Mouse (Mus musculus) testis, postnatal 14 days (tissue): ENCODE data around the gene Ccdc146.
A peak's percentile ranks its signal among the peaks of the same experiment; 100 is the strongest.

Source experiments
- DNase-seq: peaks from one replicate; pipeline ENCODE4 v3.0.0; 2021; ENCODE audit warnings: low spot score

Ccdc146 gene

DNA sequence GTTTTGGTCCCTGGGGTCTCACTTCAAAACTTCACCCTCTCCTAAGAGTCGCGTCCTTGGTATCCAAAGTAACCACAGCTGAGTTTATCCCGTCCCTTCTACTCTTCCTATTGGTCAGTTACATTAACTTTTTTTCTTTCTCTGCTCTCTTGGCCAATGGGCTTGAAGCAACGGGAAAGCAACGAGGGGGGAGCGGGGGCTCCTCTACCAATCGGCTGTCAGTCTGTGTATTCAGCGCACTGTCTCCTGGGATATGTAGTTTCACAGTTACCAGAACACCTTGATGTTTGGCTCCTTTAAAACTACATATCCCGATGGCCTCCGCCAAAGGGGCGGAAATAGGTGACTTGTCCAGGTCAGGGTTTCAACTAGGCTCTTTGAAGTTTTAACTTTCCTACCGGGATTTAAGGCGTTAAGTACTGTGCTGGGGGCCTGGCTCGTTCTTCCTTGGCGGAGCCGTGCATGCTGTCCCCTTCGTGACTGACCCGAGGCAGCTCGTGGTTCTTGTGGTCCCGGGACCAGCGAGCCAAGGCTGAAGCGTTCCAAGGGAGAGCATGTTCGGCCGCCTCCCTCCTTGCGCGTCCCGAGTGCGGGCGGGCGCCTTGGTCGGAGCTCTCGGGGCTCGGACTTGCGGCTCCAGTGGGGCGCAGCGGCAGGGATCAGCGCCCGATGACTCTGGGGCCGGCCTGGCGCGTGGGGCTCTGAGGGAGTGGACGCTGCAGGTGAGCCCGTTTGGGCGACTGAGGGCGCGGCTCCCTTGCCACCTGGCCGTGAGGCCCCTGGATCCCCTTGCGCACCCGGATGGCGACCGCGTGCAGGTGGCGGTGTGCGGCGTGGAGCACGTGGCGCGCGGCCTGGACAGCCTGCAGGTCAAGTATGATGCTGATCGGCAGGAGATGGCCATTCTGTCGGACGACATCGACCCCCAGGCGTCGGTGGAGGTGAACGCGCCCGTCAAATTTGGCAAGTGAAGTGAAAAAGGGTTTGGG, at the start of gene Ccdc146, which contains the start of gene Fam185a:
TSS of gene Ccdc146 (minus strand) at position 64 of the 989 bp plus-strand sequence.
TSS of gene Fam185a (plus strand) at position 345 of the 989 bp plus-strand sequence.
- peak; percentile 96 for DNase-seq

DNA sequence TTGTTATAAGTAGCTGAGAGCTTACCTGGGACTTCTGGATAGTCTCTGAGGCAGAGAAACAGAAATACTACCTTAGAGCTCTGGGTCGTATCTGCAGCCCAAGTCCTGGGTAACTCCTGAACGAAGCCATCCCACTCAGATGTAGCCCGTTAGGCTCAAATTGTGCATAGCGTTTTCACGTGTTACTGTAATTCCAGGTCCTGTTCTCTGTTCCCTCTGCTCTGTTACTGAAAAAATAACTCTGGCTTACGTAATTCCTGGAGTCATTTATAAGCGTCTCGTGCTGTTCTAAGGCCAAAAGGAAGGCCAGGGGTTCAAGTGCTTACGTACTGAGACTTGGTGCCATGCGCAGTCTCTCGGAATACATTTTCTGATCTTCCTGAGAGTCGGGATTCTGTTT, 43.6 kb upstream of the Ccdc146 start:
- DNase-seq, result no peak

DNA sequence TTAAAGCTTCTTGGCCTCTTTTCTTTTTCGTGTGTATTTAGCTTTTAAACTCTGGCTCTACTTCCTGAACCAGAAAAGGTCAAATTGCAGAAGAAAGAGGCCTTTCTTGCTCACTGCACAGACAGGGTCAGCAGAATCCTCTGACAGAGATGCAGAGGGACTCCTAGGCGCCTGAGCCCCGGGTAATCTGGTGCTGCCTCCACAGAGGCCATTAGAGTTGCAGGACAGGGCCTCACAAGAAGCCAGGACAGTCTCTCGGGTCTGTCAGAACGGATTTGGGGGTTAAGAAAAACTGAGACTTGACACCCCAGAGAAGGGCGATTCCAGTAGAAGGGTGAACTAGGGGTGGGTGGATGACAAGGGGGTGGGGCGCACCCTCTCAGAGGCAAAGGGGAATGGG, 42.9 kb upstream of the Ccdc146 start:
- no peak for DNase-seq

DNA sequence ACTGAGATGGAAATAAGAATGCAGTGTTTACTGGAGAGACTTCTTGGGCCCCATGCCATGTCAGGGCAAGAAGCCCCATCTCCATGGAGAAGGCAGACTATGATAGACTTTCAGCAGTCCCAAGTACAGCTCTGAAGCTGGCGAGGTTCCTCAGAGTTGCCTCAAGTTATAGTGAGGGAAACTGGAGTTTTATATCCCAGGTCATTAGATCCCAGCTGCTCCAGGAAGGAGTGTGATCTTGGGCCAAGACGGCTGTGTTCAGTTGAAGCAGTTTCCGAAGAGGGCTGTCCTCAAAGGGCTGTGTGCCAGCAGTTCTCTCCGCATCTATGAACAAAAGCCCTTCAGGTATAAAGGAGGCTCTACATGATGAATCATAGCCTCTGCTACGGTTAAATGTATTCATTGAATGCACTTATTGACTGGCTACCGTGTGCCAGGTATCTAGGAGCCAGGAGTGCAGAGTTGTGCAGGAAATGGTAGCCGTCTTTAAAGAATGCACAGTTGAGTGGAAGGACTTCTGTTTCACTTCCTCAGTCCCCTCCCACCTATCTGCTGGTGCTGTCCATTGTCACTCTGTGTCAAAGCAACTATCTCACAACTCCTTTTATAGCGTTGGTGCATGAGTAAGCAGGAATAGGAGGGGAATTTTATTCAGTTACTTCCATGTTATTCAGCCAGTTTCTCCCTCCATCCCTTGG, 16.5 kb upstream of the Ccdc146 start:
- DNase-seq, result no peak

DNA sequence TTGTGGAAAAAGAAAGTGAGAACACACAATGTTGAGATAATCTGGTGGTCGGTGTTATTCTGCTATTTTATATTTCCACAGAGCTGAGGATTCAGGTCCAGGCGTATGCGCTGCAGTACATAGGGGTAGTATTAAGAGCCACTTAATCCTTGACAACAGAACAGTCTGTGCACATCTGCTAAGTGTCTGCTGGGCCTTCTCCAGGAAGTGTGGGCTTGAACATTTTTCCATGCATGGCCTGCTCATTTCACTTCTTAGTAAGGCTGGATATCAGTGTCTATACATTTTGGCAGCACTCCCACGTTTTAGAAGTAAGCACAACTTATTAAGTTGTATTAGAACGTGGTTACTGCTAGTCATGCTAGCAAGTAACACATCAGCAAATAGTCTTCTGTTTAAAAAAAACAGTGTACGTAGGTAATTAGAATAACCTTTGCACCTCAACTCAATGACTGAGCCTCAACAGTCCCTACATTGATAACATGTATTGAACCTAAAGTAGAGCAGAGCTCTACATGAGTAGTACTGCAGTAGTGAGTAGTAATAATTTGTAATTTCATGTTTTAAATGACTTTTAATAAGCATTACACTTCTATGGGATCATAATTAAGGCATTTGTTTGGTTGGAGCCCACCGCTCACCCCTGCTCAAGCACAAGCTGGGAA, 15.1 kb upstream of the Ccdc146 start:
- DNase-seq, result no peak

DNA sequence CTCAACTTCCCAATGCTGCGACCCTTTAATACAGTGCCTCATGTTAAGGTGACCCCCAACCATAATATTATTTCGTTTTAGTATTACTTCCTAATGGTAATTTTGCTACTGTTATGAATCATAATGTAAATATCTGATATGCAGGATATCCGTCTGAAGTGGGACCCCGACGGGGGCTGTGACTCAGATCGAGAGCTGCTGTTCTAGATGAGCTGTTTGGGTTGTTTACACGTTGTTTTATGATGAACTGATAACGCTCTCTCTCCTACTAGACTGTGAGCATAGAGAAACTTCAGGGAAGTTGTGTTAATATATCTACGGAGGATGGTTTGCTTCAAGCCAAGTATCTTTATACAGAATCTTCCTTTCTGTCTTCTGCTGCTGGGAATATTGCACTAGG, 14.0 kb upstream of the Ccdc146 start:
- DNase-seq, result no peak

DNA sequence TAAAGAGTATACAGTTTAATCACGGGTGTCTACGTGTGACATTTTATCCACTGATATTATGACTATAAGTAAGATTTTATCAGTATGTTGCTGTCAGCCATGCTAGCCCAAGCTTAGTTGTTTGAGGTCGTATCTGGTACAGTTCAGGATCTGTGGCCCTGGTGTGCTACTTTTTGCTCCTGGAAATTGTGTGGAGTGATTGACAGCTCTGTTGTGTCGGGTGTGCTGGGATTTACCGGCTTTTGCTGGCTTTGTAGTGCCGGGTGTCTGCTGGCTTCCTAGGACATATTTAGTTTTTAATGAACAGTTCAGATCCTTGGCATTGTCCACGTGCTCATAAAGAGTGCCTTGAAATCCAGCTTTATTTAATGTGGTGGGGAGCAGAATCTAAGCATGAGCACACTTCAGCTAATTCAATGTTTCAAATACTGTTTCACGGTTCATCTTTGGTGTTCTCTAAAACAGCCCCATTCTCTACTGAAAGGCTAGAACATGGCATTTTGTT, 12.0 kb upstream of the Ccdc146 start:
- no peak for DNase-seq

DNA sequence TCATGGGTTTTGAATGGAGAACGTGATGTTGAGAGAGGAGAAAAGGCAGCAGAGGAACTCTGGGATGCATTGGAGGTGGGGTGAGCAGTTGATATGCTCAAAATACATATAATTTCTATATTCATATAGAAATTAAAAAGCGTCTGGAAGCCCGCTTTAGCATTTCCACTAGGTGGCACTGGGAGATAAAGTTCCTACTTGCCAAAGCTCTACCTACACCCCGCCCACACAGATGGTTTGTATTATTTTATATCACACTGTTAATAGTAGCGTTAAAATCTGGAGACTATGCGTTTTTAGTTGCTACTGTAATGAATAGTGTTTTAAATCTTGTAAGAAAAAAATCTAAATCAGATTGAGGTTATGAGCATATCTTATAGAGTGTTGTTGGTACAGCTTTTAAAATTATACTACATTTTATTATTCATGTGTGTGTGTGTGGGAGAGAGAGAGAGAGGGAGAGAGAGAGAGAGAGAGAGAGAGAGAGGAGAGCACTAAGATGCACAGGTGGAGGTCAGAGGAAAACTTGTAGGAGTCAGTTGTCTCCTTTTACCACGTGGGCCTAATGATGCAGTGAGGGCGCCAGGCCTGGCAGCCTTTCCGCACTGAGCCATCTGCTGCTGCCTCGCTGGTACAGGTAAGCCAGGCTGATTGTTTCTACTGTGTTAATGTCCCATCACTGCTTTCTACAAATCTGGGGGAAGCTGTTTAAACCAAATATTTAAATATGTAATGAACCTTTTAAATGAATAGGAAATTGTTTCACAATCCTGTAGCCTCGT, 9.9 kb upstream of the Ccdc146 start:
- DNase-seq, result no peak

DNA sequence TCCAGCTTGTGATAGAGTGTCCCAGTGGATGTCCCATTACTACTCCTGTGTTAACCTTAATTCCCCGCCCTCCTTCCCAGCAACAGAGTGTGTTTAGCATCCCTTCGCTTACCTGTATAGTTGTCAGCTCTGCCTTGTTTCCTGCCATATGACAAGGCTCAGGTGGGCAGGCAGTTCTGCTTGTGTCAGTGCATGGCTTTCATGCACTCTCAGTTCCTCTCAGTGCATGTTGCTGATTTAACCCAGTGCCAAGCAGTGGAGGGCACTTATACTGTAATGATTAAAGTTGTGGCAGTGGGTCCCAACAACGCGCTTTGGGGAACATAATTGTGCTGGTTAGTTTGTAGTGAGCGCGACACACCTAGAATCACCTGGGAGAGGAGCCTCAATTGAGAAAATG, 2.2 kb upstream of the Ccdc146 start:
- no peak for DNase-seq

DNA sequence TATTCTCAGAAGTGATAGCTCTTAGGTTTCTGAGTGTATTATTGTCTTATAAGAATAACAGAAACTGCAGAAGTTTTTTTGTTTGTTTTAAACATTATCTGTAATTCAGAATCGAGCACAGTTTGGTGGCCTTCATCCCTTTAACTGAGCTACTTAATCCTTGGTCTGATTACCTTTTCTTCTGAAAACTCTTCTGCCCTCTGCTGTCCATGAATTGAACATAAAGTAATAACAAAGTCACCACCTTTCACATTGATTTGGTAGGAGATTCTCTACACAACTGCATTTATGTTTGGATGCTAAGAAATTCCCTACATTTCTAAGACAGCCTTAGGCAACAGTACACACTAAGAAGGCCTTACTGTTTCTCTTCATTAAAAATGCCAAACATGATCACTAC, 3.9 kb downstream of the Ccdc146 start:
- DNase-seq, result no peak

DNA sequence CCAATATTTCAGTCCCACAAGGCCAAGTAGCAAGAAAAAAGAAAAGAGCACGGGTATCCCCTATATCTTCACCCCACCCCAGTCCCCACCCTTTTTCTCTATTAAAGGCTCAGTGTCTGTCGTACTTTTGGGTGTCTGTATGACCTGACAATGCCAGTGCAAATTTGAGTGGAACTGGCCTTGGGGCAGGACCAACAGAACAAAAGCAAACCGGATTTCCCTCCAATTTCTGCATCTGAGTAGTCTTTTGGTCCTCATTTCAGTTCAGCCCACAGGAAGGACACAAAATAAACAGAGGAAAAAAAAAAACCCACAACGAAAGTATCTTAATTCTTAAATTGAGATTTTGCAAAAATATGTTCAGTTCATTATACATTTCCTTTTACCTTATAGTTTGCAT, 5.9 kb downstream of the Ccdc146 start:
- no peak for DNase-seq

DNA sequence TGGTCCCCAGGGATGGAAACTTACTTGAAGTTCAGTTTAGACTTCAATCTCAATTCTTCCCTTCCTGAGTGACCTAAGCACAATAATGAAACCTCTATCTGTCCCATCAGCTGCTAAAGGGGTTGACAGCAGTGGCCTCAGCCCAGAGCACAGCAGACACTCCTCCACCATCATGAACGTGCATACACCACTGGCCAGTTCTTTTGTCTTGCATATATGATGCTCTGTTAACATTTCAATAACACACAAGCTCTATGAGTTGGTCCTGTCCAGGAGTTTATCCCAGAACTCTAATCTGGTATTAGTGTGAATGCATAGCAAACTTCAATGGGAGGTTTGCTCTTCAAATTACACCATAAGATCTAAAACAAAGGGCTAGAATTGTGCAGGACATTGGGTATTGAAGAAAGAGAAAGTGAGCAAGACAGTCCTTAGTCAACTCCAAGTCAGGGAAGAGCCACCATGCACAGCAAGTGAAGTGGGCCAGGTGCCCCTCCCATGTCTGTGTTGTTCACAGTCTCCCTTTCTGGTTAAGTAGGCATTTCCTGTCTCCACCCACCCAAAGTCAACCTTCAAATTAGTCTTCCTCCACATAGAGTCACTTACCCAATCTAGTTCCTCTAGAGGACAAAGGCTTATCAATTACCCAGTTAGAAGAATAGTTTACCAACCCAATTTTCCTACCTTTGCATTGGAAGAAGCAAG, 10.2 kb downstream of the Ccdc146 start:
- DNase-seq, result no peak

DNA sequence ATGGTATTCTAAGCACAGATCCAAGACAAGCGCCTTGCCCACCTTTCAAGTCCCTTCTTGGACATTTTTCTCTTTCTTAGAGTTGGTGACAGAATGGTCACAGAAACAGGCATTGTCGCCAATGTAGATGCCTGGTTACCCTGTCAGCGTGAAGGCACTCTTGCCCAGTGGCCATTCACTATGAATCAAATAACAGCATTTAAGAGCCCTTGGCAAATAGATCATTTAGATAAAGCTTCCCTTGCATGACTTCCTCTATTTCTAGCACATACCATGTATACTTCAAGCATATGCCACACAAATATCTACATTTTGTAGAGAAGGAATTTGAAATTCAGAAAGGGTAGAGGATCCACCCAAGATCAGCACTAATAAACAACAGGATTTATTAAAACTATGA, 11.2 kb downstream of the Ccdc146 start:
- no peak for DNase-seq

DNA sequence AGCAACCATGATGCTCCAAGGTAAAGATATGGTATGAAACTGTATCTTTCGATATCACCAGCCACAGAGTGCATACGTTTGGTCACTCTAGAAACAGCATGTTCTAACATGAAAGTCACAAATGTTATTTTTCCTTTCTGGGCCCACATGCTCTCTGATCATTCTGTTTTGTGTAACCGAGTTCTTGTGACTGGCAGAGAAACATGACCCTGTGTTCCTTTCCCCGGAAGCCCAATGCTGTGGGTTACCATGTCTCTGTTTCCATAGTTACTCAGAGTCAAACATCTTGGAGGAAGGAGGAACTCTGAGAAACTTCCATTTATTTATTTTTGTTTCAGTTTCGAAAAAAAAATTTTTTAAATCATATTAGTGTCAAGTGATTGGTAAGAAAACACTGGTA, 12.4 kb downstream of the Ccdc146 start:
- DNase-seq, result no peak

DNA sequence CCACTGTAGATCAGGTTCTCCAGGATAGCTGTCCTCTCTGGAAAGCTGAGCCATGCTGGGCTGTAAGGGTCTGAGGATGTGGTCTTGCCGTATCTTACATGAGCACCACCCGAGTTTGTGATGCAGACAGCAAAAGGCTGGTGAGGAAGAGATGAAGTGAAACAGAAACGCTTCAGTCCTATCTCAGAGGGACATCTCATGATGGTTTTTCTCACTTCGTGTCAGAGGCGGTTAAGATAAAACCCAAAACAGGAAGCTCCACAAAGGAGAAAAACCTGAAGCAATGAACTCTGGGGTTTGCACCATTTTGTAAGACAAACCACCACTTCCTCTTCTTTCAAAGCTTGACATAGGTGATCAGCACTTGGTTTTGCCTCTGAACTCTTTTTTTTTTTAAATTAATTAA, 13.2 kb downstream of the Ccdc146 start:
- no peak for DNase-seq

DNA sequence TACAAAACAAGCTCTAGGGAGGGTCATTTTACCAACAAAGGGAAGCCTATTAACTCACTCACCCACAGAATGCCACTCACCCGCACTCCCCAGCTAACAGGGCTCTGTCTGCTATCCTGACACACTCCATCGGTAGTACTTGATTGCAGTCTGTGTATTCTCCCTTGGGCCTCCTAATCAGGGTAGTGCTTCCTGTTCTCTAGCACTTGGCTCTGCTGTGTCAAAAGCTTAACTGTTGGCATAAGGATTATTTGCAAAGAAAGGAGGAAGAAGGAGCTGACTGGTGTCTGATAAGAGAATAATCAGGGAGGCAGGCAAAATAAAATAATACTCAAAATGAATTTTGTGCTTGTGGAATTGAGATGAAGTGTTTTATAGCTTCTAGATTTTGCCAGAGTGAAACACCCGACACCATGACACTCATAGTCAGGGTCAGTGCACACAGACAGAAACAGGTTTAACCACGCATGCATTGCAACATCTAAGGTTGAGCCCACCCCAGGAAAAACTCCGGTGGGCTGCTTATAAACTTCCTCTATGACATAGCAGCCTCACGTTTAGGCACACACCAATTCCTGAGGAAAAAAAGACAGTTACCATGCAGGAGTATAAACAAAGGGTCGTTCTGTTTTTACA, 29.2 kb downstream of the Ccdc146 start:
- no peak for DNase-seq

DNA sequence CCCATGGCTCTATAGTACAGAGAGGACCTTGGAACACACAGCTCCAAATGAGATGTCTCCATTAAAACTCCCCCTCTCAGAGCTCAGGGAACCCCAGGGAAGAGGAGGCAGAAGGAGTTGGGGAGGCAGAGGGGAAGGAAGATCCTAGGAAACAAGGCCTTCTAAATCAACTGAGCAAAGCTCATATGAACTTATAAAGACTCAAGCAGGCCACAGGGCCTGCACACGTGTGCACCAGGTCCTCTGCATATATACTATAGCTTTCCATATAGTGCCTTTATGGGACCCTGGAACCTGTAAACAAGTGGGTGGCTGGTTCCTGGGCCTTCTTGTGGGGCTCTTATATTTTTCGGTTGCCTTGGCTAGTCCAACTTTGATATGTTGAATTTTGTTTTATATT, 29.9 kb downstream of the Ccdc146 start:
- DNase-seq, result no peak

DNA sequence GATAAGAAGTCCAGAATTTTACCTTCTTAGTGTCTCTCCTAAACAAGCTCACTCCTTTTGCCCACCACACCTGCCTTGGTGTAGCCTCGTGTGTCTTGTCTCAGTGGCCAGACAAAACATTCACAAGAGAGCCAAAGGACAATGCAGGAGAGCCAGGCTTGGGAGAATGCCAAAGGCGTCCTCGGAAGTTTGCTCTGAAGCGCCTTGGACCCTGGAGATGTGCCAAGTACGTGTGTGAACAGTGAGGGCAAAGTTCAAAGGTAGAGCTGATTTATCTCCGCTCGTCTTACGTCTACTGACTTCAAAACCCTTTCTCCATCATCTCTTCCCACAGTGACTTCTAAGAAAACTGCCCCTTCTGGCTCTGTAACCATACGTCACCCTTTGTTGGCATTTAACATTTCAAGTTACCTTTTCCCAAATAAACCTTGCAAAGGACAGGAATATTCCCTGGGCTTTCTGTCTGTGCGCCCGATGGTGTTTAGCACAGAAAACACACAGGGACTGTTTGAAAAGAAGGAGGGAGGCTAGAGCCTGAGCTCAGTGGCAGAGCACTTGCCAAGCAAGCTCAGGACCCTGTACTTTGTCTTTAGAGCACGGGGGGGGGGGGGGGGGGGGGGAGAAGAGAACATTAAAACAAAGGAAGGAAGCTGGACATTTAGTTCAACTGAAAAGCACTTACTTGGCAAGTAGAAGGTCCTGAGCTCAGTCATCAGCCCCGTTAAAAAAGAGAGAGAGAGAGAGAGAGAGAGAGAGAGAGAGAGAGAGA, 32.7 kb downstream of the Ccdc146 start:
- DNase-seq, result no peak

DNA sequence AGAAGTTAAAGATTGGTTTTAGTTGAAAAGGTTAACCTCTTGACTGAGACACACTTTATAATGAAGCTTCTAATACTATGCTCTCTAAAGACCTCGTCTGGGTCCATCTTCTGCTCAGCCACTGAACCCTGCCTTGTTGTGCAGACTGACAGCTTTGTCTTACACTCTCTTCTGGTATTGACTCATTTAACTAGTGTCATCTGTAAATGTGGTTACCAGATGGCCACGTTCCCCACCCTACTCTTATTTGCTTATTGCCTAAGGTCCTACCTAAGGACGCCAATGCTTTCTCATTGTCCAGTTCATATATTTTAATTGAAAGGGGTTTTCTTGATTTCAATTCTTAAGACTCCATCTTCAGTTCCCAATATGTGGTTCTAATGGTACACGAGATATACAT, 35.6 kb downstream of the Ccdc146 start:
- no peak for DNase-seq

DNA sequence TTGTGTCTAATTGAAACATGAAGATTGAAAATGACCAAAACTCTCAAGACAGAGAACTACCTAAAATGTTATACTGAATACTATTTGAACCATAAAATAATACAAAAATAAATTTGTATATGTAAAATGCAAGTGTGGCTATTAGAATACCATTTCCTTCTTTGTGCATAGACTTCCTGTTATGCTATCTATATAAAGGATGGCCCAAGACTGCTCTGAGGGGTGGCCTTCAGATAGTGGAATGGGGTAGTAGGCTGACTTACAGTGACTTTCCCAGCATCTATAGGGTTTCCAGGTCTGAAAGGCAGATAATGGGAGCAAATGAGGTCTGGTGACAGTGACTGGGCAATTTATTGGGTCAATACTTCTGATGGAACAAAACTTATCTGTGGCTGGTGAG, 37.1 kb downstream of the Ccdc146 start:
- DNase-seq, result no peak
